In the genomic region with DNA sequence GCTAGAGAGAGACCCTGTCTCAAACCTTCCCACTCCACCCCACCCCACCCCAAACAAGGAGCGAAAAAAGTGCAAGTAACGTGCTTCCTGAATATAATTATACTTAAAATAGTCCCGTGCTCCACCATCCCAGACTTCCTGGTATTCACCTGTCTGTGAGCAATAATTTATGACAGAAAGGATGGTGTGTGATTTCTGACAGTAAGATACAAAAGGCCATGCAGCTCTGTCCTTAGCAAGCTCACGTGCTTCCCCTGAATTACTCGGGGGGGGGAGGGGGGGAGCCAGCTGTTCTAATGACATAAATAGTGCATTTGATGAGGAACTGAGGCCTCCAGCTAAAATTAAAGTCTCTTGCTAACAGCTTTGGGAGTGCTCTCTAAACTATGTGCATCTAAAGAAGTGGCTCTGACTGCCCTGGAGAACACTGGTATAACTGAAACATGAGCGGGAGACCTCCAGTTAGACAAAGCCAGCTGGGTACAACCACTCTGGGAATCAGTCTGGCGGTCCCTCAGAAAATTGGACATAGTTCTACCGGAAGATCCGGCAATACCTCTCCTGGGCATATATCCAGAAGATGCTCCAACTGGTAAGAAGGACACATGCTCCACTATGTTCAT, we compare ENCODE assay signal across 14 mouse cellular contexts. TPM values are rescaled to one million over a fixed set of nuclear protein-coding genes. Genes with fewer than 3 reads are reported as not detected.
DNase-seq lines count a peak whose midpoint lies in the region; ATAC-seq and TF ChIP-seq lines count a peak whose summit lies in the region.
"Had no signal": no experiment of that assay in that cellular context is flagged by ENCODE, and none has a peak within 500 bp of the region (broad histone marks: within the 10 kb centered on the region; RNA-seq: fewer than 3 reads in every experiment).

No protein-coding gene starts in this region.

- H3K4me1 ChIP-seq in heart, adult 2 months (ENCODE audit: control insufficient read depth, insufficient read depth, low read length) = peaks cover 10% of the 10 kb centered on the region
- H3K4me1 ChIP-seq in megakaryocyte, embryonic 14.5 days = peaks cover 57% of the 10 kb centered on the region
- peaks cover 11% of the 10 kb centered on the region; the same call in 1 of the 2 replicates for H3K4me1 ChIP-seq in hindbrain, embryonic 12.5 days
- H3K4me1 ChIP-seq: midbrain, embryonic 10.5 days had no signal

- WGBS in heart, adult 2 months = 19% methylated on average over 9 of the region's 9 CpGs
- 79% methylated on average over 9 of the region's 9 CpGs for WGBS in hindbrain, embryonic 12.5 days

- H3K4me3 ChIP-seq in heart, adult 2 months = no peak overlapping the region
- H3K4me3 ChIP-seq in megakaryocyte, embryonic 14.5 days (replicated peaks) = peak overlapping the region; percentile 78
- no peak overlapping the region for H3K4me3 ChIP-seq in hindbrain, embryonic 12.5 days
- H3K4me3 ChIP-seq: embryonic facial prominence, embryonic 15.5 days; midbrain, embryonic 10.5 days had no signal

- H3K9ac ChIP-seq in heart, adult 2 months (ENCODE audit: low read depth, low read length) = peak overlapping the region; percentile 48; the same call in 1 of the 2 replicates
- no peak overlapping the region for H3K9ac ChIP-seq in hindbrain, embryonic 12.5 days
- H3K9ac ChIP-seq: embryonic facial prominence, embryonic 15.5 days had no signal

- no peak overlapping the region for H3K4me2 ChIP-seq in hindbrain, embryonic 12.5 days (replicated peaks)
- H3K4me2 ChIP-seq: embryonic facial prominence, embryonic 15.5 days had no signal

- H3K27me3 ChIP-seq in heart, adult 2 months (ENCODE audit: control insufficient read depth, insufficient read depth, low read length) = no peaks in the 10 kb centered on the region
- H3K27me3 ChIP-seq in megakaryocyte, embryonic 14.5 days (replicated peaks) = no peaks in the 10 kb centered on the region
- H3K27me3 ChIP-seq in hindbrain, embryonic 12.5 days = no peaks in the 10 kb centered on the region
- H3K27me3 ChIP-seq: embryonic facial prominence, embryonic 15.5 days; Patski had no signal

- DNase-seq in heart, adult 2 months = no peak
- DNase-seq in heart, adult 18-20 months = no peak
- peak; percentile 54 for DNase-seq in kidney, adult 9 months
- peak; percentile 42 for DNase-seq in skeletal muscle tissue, adult 2 months (ENCODE audit: low read depth, low spot score)
- no peak for DNase-seq in thymus, postnatal 4 days
- DNase-seq: adrenal gland, postnatal 14 days; cerebellum, postnatal 10 days had no signal

- H3K9me3 ChIP-seq in megakaryocyte, embryonic 14.5 days = no peaks in the 10 kb centered on the region
- H3K9me3 ChIP-seq in hindbrain, embryonic 12.5 days (replicated peaks) = no peaks in the 10 kb centered on the region
- H3K9me3 ChIP-seq: embryonic facial prominence, embryonic 15.5 days; midbrain, embryonic 10.5 days had no signal

- no peak for TF ChIP-seq EP300 in heart, adult 2 months (IDR thresholded peaks at IDR 0.05; ENCODE audit: insufficient read depth, low read depth, low read length)

- no peak for ATAC-seq in megakaryocyte, adult 5-6 weeks (ENCODE audit: poor library complexity, severe bottlenecking)
- ATAC-seq in hindbrain, embryonic 12.5 days (ENCODE audit: low FRiP score) = no peak
- ATAC-seq: forebrain, embryonic 16.5 days; Patski had no signal

- no peak for TF ChIP-seq POLR2A in heart, adult 2 months (IDR thresholded peaks at IDR 0.05; ENCODE audit: insufficient read depth, low read depth, low read length)

- peaks cover 7% of the 10 kb centered on the region for H3K79me2 ChIP-seq in heart, adult 2 months (replicated peaks; ENCODE audit: control insufficient read depth, insufficient read depth, low read length)

- H3K27ac ChIP-seq in heart, adult 2 months = peak overlapping the region; percentile 36; the same call in 1 of the 2 replicates
- no peak overlapping the region for H3K27ac ChIP-seq in hindbrain, embryonic 12.5 days
- H3K27ac ChIP-seq: embryonic facial prominence, embryonic 15.5 days; midbrain, embryonic 10.5 days had no signal

- TF ChIP-seq CTCF in heart, adult 2 months (IDR thresholded peaks at IDR 0.05) = no peak

- peaks cover 46% of the 10 kb centered on the region for H3K36me3 ChIP-seq in heart, adult 2 months (ENCODE audit: control insufficient read depth, insufficient read depth, low read length)
- H3K36me3 ChIP-seq in megakaryocyte, embryonic 14.5 days (replicated peaks; ENCODE audit: low read length) = peaks cover 81% of the 10 kb centered on the region
- H3K36me3 ChIP-seq in hindbrain, embryonic 12.5 days = peaks cover 20% of the 10 kb centered on the region

- intact Hi-C loops in heart, adult 2 months (cut with DNase I) = no loop called here

RNA-seq across cellular contexts. Expression of a gene that starts 9.3 kb away (rescaled TPM):
- 10 to 100 TPM; 21.3 to 23.6 TPM for total RNA-seq in heart, adult 2 months (2021)
- polyA plus RNA-seq in heart, adult 2 months (2012; rRNA removed) = 13.5 and 25.8 TPM in 2 replicates
- total RNA-seq in heart, adult 18-20 months (2021) = 10 to 100 TPM; 22.3 to 23.2 TPM
- 8.6 and 9.6 TPM in 2 replicates for polyA plus RNA-seq in megakaryocyte, embryonic 14.5 days (2012; ENCODE audit: insufficient read depth, low replicate concordance)
- 77.4 and 83.0 TPM in 2 replicates for total RNA-seq in megakaryocyte, adult 5-6 weeks (2015)
- 39.0 and 43.9 TPM in 2 replicates for total RNA-seq in megakaryocyte, adult 5-6 weeks (2017)
- polyA plus RNA-seq in hindbrain, embryonic 12.5 days (2016; fragmentation: Nextera tagmentation; extraction: Ambion mirVana) = 8.9 and 9.0 TPM in 2 replicates

Comparison
In these comparisons a context has a peak if more than half of its experiments do, and no peak if none do; other contexts are left out.
1. DNase-seq: peak in kidney, adult 9 months (single experiment) and skeletal muscle tissue, adult 2 months (single experiment); none in heart, adult 2 months (0 of 2), heart, adult 18-20 months (0 of 2) and thymus, postnatal 4 days (single experiment).